16 mouse cellular contexts compared by ENCODE assay signal in genomic region chr1:138846131-138846530, GRCm38 (mm10). TPM values are rescaled to one million over a fixed set of nuclear protein-coding genes. Genes with fewer than 3 reads are reported as not detected.
DNase-seq lines count a peak whose midpoint lies in the region; ATAC-seq and TF ChIP-seq lines count a peak whose summit lies in the region.
"Had no signal": no experiment of that assay in that cellular context is flagged by ENCODE, and none has a peak within 500 bp of the region (broad histone marks: within the 10 kb centered on the region; RNA-seq: fewer than 3 reads in every experiment).

No protein-coding gene starts in this region.

- intact Hi-C loops in left cerebral cortex, postnatal 25 days (cut with DNase I): no loop called here

- ATAC-seq in forebrain, embryonic 11.5 days (replicated peaks; ENCODE audit: low FRiP score): no peak
- no peak for ATAC-seq in hindbrain, postnatal 0 days
- no peak for ATAC-seq in midbrain, embryonic 16.5 days
- ATAC-seq: inflammation-experienced regulatory T-cells, adult 6 months had no signal

- H3K4me1 ChIP-seq in forebrain, embryonic 11.5 days (replicated peaks; ENCODE audit: control insufficient read depth, insufficient read depth, low read length): peaks cover 21% of the 10 kb centered on the region; the same call in 1 of the 2 replicates
- H3K4me1 ChIP-seq in hindbrain, postnatal 0 days (ENCODE audit: insufficient read depth, low read length): peaks cover 9% of the 10 kb centered on the region; the same call in 1 of the 2 replicates
- H3K4me1 ChIP-seq in midbrain, embryonic 16.5 days (ENCODE audit: control insufficient read depth, insufficient read depth, low read length): peaks cover 6% of the 10 kb centered on the region; the same call in 1 of the 2 replicates

- peak; percentile 33 to 52 for DNase-seq in B cell, adult 2 months
- DNase-seq in forebrain, embryonic 11.5 days (ENCODE audit: low spot score): peak; percentile 62
- no peak for DNase-seq in hindbrain, postnatal 0 days (ENCODE audit: low spot score)
- no peak for DNase-seq in right cerebral cortex, postnatal 4 days
- DNase-seq in left cerebral cortex, postnatal 25 days (ENCODE audit: low spot score in 2 of 2): no peak
- DNase-seq in left cerebral cortex, adult 9 months (ENCODE audit: low spot score in 2 of 2): no peak
- no peak for DNase-seq in frontal cortex, postnatal 25 days (ENCODE audit: low spot score in 2 of 2)
- DNase-seq: cerebellum, adult 8-10 months; heart, adult 2 months; liver, embryonic 13.5 days; retina, postnatal 1 day had no signal

- no peaks in the 10 kb centered on the region for H3K36me3 ChIP-seq in forebrain, embryonic 11.5 days (ENCODE audit: control insufficient read depth, insufficient read depth, low read length)
- no peaks in the 10 kb centered on the region for H3K36me3 ChIP-seq in hindbrain, postnatal 0 days (ENCODE audit: insufficient read depth, low read length)
- no peaks in the 10 kb centered on the region for H3K36me3 ChIP-seq in midbrain, embryonic 16.5 days (ENCODE audit: control insufficient read depth, insufficient read depth, low read length)
- H3K36me3 ChIP-seq: liver, embryonic 13.5 days had no signal

- H3K4me3 ChIP-seq in forebrain, embryonic 11.5 days (ENCODE audit: low read depth, low read length): peak overlapping the region; percentile 24
- peak overlapping the region; percentile 13; the same call in 1 of the 2 replicates for H3K4me3 ChIP-seq in hindbrain, postnatal 0 days (ENCODE audit: low read length)
- H3K4me3 ChIP-seq in midbrain, embryonic 16.5 days (ENCODE audit: low read depth, low read length): peak overlapping the region; percentile 50
- H3K4me3 ChIP-seq: erythroblast, embryonic 14.5 days; heart, adult 2 months; liver, embryonic 13.5 days had no signal

- 3% methylated on average over 12 of the region's 12 CpGs for WGBS in forebrain, embryonic 11.5 days
- 8% methylated on average over 12 of the region's 12 CpGs for WGBS in hindbrain, postnatal 0 days
- WGBS in midbrain, embryonic 16.5 days: 4% methylated on average over 12 of the region's 12 CpGs

- peak overlapping the region; percentile 18; the same call in 1 of the 2 replicates for H3K4me2 ChIP-seq in forebrain, embryonic 11.5 days (ENCODE audit: low read depth, low read length, severe bottlenecking)
- H3K4me2 ChIP-seq in hindbrain, postnatal 0 days (ENCODE audit: low read depth, low read length): no peak overlapping the region
- H3K4me2 ChIP-seq in midbrain, embryonic 16.5 days (ENCODE audit: low read length): peak overlapping the region; percentile 47
- H3K4me2 ChIP-seq: liver, embryonic 13.5 days had no signal

- no peaks in the 10 kb centered on the region for H3K9me3 ChIP-seq in forebrain, embryonic 11.5 days (ENCODE audit: control insufficient read depth, low read length)
- H3K9me3 ChIP-seq in hindbrain, postnatal 0 days (ENCODE audit: low read length): no peaks in the 10 kb centered on the region
- H3K9me3 ChIP-seq in midbrain, embryonic 16.5 days (replicated peaks; ENCODE audit: control insufficient read depth, low read length, poor library complexity, severe bottlenecking): no peaks in the 10 kb centered on the region
- H3K9me3 ChIP-seq: liver, embryonic 13.5 days had no signal

- H3K27ac ChIP-seq in forebrain, embryonic 11.5 days (ENCODE audit: low read depth, low read length): no peak overlapping the region
- H3K27ac ChIP-seq in hindbrain, postnatal 0 days: no peak overlapping the region
- H3K27ac ChIP-seq in midbrain, embryonic 16.5 days (ENCODE audit: low read length): peak overlapping the region; percentile 94
- H3K27ac ChIP-seq: heart, adult 2 months; liver, embryonic 13.5 days had no signal

- peaks cover 63% of the 10 kb centered on the region for H3K27me3 ChIP-seq in forebrain, embryonic 11.5 days (ENCODE audit: control insufficient read depth, insufficient read depth, low read length)
- peaks cover 40% of the 10 kb centered on the region for H3K27me3 ChIP-seq in hindbrain, postnatal 0 days (ENCODE audit: insufficient read depth, low read length)
- H3K27me3 ChIP-seq in midbrain, embryonic 16.5 days (ENCODE audit: control insufficient read depth, insufficient read depth, low read depth, low read length): peaks cover 12% of the 10 kb centered on the region
- H3K27me3 ChIP-seq: CH12.LX had no signal

- TF ChIP-seq CTCF in hindbrain, postnatal 0 days (IDR thresholded peaks at IDR 0.05; ENCODE audit: low read depth): no peak

- H3K9ac ChIP-seq in forebrain, embryonic 11.5 days (ENCODE audit: low read length): no peak overlapping the region
- H3K9ac ChIP-seq in hindbrain, postnatal 0 days (replicated peaks; ENCODE audit: low read length): no peak overlapping the region
- peak overlapping the region; percentile 58 for H3K9ac ChIP-seq in midbrain, embryonic 16.5 days (ENCODE audit: low read depth, low read length)
- H3K9ac ChIP-seq: liver, embryonic 13.5 days had no signal

RNA-seq across cellular contexts. Expression of gene Lhx9, which starts 2.2 kb away (rescaled TPM):
- 34.3 and 35.3 TPM in 2 replicates for polyA plus RNA-seq in forebrain, embryonic 11.5 days (2014; fragmentation: Nextera tagmentation; extraction: Ambion mirVana)
- total RNA-seq in hindbrain, postnatal 0 days (2014; rRNA removed): 9.1 and 12.0 TPM in 2 replicates
- 5.4 and 15.5 TPM in 2 replicates for polyA plus RNA-seq in hindbrain, postnatal 0 days (2015; fragmentation: Nextera tagmentation; extraction: Ambion mirVana)
- 127 and 159 TPM in 2 replicates for polyA plus RNA-seq in midbrain, embryonic 16.5 days (2015; fragmentation: Nextera tagmentation; extraction: Ambion mirVana)
- total RNA-seq in left cerebral cortex, postnatal 25 days (2021): under 1 TPM; 0.66 to 0.85 TPM
- total RNA-seq: heart, adult 2 months; megakaryocyte progenitor cell, adult 5-6 weeks had no signal
- polyA plus RNA-seq: erythroblast, embryonic 14.5 days; heart, adult 2 months had no signal

RNA-seq across cellular contexts. Expression of gene 2310009B15Rik, which starts 10.5 kb away (rescaled TPM):
- 44.3 and 47.7 TPM in 2 replicates for polyA plus RNA-seq in forebrain, embryonic 11.5 days (2014; fragmentation: Nextera tagmentation; extraction: Ambion mirVana)
- 29.1 and 32.7 TPM in 2 replicates for total RNA-seq in hindbrain, postnatal 0 days (2014; rRNA removed)
- 45.0 and 45.6 TPM in 2 replicates for polyA plus RNA-seq in hindbrain, postnatal 0 days (2015; fragmentation: Nextera tagmentation; extraction: Ambion mirVana)
- 35.9 and 36.3 TPM in 2 replicates for polyA plus RNA-seq in midbrain, embryonic 16.5 days (2015; fragmentation: Nextera tagmentation; extraction: Ambion mirVana)
- total RNA-seq in left cerebral cortex, postnatal 25 days (2021): 10 to 100 TPM; 14.4 to 15.8 TPM

Comparison
In these comparisons a context has a peak if more than half of its experiments do, and no peak if none do; other contexts are left out.
1. DNase-seq: peak in B cell, adult 2 months (2 of 2) and forebrain, embryonic 11.5 days (single experiment); none in hindbrain, postnatal 0 days (single experiment), right cerebral cortex, postnatal 4 days (single experiment), left cerebral cortex, postnatal 25 days (0 of 2), left cerebral cortex, adult 9 months (0 of 2) and frontal cortex, postnatal 25 days (0 of 2).
2. Peak in every context shown above with its lines, with median percentiles within 50 percentile points of each other: H3K4me3 ChIP-seq.